Mouse (Mus musculus): Measurements from ENCODE around the gene Ldhal6b. TPM values are rescaled to one million over a fixed set of nuclear protein-coding genes. Genes with fewer than 3 reads are reported as not detected.

The Ldhal6b gene
- polyA plus RNA-seq, 1 experiment, result 0.36 TPM

- DNase-seq (ENCODE audit: low spot score), result no peak
These were observed 8.2 kb downstream of the Ldhal6b start for GRCm38 (mm10) chr17:5410336-5410735.

DNA sequence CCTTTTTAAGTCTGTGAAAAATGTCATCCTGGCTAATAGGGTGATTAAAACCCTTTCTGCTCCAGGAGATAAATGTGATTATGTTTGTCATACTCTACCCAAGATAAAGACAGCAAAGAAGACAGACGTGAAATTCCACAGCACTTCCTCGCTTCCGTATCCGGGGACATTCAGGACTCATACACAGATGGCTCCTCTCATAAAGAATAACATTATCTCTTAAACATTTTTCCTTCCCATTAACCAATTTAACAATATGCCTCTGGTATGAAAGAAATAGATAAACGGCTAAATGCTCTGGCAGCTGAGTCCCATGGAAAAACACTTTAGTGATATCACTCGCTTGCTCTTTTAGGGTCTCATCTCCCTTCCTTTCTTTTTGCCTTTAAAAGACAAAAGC is 11.5 kb downstream of the Ldhal6b start:
- DNase-seq (ENCODE audit: low spot score), result no peak

DNA sequence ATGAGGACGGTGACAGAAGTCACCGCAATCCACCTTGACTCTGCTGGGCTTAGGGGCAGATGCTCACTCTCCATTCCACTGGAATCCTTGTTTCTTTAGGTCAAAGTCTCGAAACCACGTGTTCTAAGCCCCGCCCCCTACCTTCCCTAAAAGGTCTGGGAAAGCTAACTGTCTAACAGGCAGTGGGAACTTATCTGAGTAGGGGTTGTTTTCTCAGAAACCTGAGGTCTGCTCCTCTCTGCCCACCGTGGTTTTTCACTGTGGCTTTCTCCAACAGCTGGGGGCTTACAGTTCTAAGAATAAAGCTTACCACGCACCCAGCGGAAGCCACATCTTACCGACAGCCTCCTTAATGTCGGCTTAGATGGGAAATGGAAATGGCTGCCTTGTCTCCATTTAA is 12.0 kb downstream of the Ldhal6b start:
- DNase-seq (ENCODE audit: low spot score), result no peak

DNA sequence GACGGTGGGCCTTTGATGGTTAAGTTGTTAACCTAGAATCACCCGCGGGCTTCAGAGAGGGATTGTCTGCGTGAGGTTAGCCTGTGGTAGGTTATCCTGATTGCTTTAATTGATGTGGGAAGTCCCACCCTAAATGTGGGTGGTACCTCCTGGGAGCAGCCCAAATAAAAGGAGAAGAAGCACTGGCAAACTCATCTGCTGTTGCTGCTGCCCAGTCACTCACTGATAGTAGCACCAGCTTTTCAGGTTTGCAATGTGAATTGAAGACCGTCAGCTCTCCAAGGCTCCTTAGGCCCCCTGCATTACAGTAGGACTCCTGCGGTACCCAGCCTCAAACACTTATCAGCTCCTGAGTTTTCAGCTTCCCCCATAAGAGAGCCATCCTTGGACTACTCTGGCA is 14.7 kb downstream of the Ldhal6b start:
- DNase-seq (ENCODE audit: low spot score), result no peak

DNA sequence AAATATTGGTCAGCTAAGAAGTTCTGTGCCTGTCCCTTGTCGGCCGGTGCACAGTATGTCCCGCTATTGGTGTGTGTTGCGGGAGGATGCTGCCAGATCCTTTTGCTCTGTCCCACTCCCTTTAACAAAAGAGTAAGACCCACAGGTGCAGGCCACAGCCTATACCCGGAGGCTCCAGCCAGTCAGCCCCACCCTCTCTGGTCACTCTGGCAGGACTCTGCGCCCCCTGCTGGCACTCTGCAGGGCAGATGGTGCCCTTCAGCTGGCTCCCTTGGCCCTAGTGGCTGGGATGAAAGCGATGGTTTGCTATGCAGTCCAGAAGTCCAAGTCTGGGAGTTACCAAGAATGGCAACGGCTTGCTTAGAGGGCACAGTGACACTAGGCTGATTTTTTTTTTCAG is 15.9 kb downstream of the Ldhal6b start:
- DNase-seq (ENCODE audit: low spot score), result peak; percentile 80

- peak; percentile 58 for DNase-seq (ENCODE audit: low spot score)
These were observed 16.5 kb downstream of the Ldhal6b start for GRCm38 (mm10) chr17:5402069-5402468.

- DNase-seq (ENCODE audit: low spot score), result no peak
These were observed 17.3 kb downstream of the Ldhal6b start for GRCm38 (mm10) chr17:5401288-5401687.

GRCm38 (mm10) chr17:5400435-5401090 is 18.0 kb downstream of the Ldhal6b start:
- DNase-seq (ENCODE audit: low spot score), result no peak

DNA sequence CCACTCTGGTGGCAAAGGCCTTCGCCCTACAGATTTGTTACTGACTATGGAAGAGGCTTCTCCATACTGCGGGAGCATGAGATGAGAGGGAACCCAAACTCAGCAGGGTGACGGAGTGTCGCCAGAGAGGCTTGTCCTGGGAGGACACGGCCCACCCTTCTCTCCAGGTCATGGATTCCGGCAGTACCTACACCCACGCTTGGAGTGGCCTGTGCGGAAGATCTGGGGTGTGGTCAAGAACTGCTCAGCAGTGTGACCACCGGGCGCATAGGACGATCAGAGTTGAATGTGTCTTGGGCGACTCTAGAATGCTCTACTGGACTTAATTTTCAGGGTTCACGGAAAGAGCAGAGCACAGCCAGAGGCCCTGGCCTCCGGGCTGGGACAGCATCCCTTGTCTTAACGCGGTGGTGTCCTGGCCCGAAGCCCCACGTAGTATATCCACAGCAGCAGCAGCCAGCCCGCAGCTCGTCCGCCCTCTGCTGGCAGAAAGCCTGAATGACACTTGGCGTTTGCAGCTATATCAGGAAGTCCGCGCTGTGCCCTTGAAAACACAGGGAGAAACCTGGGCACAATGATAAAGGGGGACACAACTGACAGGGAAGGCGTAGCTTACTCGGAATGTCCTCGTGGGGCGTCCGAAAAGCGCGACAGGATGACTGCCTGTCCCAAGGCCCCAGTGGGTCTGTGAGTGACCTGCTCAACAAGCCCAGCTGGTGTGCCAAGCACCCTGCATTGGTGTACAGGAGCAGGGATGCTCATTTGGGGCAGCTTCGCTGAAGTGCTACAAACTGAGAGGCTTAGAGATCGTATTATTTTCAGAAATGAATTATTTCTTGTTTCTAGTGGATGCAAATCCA is 21.2 kb downstream of the Ldhal6b start:
- peak; percentile 68 for DNase-seq (ENCODE audit: low spot score)

GRCm38 (mm10) chr17:5396213-5396612 is 22.4 kb downstream of the Ldhal6b start:
- DNase-seq (ENCODE audit: low spot score), result no peak

DNA sequence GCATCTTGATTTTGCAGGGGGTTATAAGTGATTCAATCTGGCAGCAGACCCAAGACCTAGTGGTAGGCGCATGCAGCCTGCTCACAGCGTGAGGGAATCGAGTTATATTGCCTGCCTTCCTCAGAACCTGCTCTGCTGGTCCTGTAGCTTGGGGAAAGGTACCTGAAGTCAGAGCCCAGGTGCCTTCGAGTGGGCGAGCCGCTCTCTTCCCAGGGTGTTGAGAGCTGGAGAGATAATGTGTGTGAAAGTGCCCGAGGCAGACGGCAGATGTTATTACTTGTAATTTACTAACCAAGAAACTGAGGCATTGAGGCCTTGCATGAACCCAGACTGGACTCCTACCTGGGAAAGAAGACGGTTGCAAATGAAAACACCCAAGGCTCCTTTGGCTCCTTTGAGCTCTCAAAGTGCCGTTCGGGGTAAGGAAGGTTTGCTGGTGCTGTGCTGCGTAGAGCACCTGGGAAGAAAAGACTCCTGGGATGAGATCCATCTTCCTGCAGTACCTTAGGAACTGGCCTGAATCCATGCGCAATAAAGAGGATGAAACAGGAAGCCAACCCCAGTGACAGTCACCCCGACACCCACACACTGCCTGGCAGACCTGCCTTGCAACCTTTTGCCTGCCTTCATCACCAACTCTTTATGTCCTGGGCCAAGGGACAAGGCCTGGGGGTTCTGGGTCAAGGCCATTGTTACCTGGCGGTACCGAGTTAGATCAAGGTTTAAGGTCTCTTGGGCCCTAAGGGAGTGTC is 22.9 kb downstream of the Ldhal6b start:
- no peak for DNase-seq (ENCODE audit: low spot score)

GRCm38 (mm10) chr17:5390682-5391081 is 27.9 kb downstream of the Ldhal6b start:
- no peak for DNase-seq (ENCODE audit: low spot score)

GRCm38 (mm10) chr17:5388351-5388750 is 30.2 kb downstream of the Ldhal6b start:
- no peak for DNase-seq (ENCODE audit: low spot score)

DNA sequence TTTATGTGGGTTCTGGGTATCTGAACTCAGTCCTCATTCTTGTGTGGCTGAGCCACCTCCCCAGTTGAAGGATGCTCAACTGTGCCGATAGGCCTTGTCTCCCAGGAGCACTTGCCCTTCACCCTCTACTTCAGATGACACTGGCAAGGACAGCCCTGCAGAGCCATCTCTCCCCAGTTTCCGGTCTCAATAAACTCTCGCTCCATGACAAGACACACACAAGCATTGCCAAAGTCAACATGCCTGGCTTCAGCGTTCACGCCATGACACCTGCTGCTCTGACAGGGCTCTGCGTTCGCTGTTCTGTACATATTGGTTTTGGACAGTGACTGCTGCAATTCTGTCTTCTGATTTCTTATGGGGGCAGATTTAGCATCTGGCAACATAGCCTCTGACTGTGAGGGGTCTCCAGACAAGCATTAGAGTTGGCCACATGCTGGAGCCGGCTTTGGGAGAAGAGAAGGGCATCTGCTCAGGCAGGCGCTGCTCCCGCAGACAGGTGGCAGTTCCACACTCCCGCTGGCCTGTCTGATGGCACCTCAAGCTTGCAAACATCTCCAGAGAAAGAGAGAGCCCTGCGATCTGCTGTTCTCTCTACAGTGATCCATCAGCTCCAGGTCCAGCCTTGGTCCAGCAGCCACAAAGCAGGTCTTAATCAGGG is 31.6 kb downstream of the Ldhal6b start:
- DNase-seq (ENCODE audit: low spot score), result no peak

- DNase-seq (ENCODE audit: low spot score), result no peak
These were observed 32.9 kb downstream of the Ldhal6b start for GRCm38 (mm10) chr17:5385694-5386093.

DNA sequence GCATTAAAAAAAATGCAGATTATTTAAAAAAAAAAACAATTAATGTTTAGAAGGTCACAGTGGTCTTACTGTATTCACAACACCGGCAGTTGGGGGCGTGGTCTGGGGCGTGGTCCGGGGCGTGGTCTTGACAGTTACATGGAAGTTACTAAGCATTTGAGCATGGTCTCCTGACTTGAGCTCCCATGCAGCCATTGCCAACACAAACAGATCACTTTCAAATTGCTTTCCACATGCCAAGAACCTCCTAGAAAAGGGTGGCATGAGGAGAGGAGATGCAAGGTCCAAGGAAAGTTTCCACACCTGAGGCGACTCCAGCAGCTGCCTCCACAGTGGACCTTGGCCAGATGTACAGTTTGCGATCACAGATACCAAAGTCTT is 40.6 kb downstream of the Ldhal6b start:
- DNase-seq (ENCODE audit: low spot score), result no peak

- DNase-seq (ENCODE audit: low spot score), result no peak
These were observed 41.2 kb downstream of the Ldhal6b start for GRCm38 (mm10) chr17:5377151-5377929.

DNA sequence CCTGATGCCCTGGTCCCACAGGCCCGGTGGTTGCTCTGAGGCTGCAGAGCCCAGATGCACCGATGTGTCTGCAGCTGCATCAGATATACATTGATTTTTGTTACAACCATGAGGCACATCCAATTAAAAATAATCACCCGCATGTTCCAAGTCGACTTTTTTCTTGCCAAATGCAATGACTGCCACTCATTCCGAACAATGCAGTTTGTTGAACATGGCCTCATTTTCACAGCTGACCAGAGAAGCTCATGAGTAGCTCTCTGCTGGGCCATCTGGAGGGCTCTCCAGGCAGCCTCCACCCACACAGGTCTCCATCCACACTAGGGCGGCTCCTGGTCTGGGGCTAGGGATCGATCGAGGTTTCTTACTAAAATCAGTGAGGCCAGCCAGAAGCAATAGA is 45.6 kb downstream of the Ldhal6b start:
- no peak for DNase-seq (ENCODE audit: low spot score)

GRCm38 (mm10) chr17:5371521-5371920 is 47.0 kb downstream of the Ldhal6b start:
- no peak for DNase-seq (ENCODE audit: low spot score)

DNA sequence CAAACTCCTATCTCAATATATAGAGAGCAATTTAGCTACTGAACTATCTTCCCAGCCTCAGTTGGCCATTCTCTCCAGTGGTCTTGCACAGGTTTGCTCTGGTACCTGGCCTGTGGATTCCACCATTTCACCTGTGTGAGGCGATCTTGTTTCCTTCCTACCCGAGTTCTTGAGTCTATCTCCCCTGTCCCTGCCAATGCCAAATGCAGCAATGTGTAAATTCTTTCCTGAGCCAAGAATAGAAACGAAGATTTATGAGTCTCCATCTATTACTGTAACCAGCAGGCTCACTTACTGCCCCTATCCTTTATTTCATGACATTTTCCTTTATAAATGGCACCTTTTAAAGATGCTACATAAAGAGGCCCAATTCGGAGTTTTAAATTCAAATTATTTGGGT is 47.5 kb downstream of the Ldhal6b start:
- DNase-seq (ENCODE audit: low spot score), result no peak

Data from urinary bladder, adult 2 months (tissue).